In genomic region chr16:32877343-32878156, GRCm38 (mm10) we compare ENCODE assay signal across 8 mouse cellular contexts. TPM values are rescaled to one million over a fixed set of nuclear protein-coding genes. Genes with fewer than 3 reads are reported as not detected.
DNase-seq lines count a peak whose midpoint lies in the region; ATAC-seq and TF ChIP-seq lines count a peak whose summit lies in the region.

Fyttd1 (plus strand) TSS chr16:32877500.
Rubcn (minus strand) TSS chr16:32877766.

- peaks cover 23% of the 10 kb centered on the region for H3K4me1 ChIP-seq in erythroblast, embryonic 14.5 days (ENCODE audit: control insufficient read depth)
- peaks cover 26% of the 10 kb centered on the region for H3K4me1 ChIP-seq in heart, embryonic 12.5 days (replicated peaks)
- H3K4me1 ChIP-seq in kidney, postnatal 0 days (replicated peaks; ENCODE audit: insufficient read depth, low read length) = peaks cover 11% of the 10 kb centered on the region
- H3K4me1 ChIP-seq in liver, embryonic 12.5 days = peaks cover 24% of the 10 kb centered on the region
- peaks cover 8% of the 10 kb centered on the region; the same call in 1 of the 2 replicates for H3K4me1 ChIP-seq in stomach, embryonic 15.5 days

- DNase-seq in brain, embryonic 14.5 days (ENCODE audit: low read depth) = peak; percentile 98
- DNase-seq in kidney, postnatal 0 days (ENCODE audit: low spot score) = peak; percentile 97
- peak; percentile 93 to 95 for DNase-seq in natural killer cell, adult 2 months (ENCODE audit: low spot score in 2 of 2)

- peaks cover 34% of the 10 kb centered on the region for H3K79me3 ChIP-seq in C2C12 (ENCODE audit: low read depth)

- peak within 1 kb of the TSS; percentile 83 for H3K4me2 ChIP-seq in heart, embryonic 12.5 days
- H3K4me2 ChIP-seq in kidney, postnatal 0 days (ENCODE audit: low read length) = peak within 1 kb of the TSS; percentile 91
- peak within 1 kb of the TSS; percentile 98 for H3K4me2 ChIP-seq in liver, embryonic 12.5 days
- H3K4me2 ChIP-seq in stomach, embryonic 15.5 days = peak within 1 kb of the TSS; percentile 78

- peak; percentile 91 for TF ChIP-seq POLR2A in brain, embryonic 14.5 days (IDR thresholded peaks at IDR 0.05; ENCODE audit: borderline replicate concordance, extremely low read depth, insufficient read depth, insufficient read length, poor library complexity, severe bottlenecking)

- peak within 1 kb of the TSS; percentile 99 for H3K9ac ChIP-seq in heart, embryonic 12.5 days
- peak within 1 kb of the TSS; percentile 78 for H3K9ac ChIP-seq in kidney, postnatal 0 days (ENCODE audit: low read depth, low read length)
- peak within 1 kb of the TSS; percentile 92 for H3K9ac ChIP-seq in liver, embryonic 12.5 days
- H3K9ac ChIP-seq in stomach, embryonic 15.5 days = peak within 1 kb of the TSS; percentile 84

- peak within 1 kb of the TSS; percentile 71 for H3ac ChIP-seq in C2C12 (ENCODE audit: control insufficient read depth, insufficient read length, low read depth)

- H3K4me3 ChIP-seq in C2C12 (ENCODE audit: insufficient read depth, poor library complexity, severe bottlenecking) = peak within 1 kb of the TSS; percentile 71
- peak within 1 kb of the TSS; percentile 76 for H3K4me3 ChIP-seq in erythroblast, embryonic 14.5 days (replicated peaks)
- H3K4me3 ChIP-seq in heart, embryonic 12.5 days = peak within 1 kb of the TSS; percentile 100
- H3K4me3 ChIP-seq in kidney, postnatal 0 days (replicated peaks; ENCODE audit: low read depth, low read length) = peak within 1 kb of the TSS; percentile 73
- peak within 1 kb of the TSS; percentile 76 for H3K4me3 ChIP-seq in liver, embryonic 12.5 days
- H3K4me3 ChIP-seq in stomach, embryonic 15.5 days (replicated peaks) = peak within 1 kb of the TSS; percentile 83

- peak within 1 kb of the TSS; percentile 91 for H3K27ac ChIP-seq in heart, embryonic 12.5 days (ENCODE audit: poor library complexity, severe bottlenecking)
- peak within 1 kb of the TSS; percentile 92 for H3K27ac ChIP-seq in kidney, postnatal 0 days
- H3K27ac ChIP-seq in liver, embryonic 12.5 days = peak within 1 kb of the TSS; percentile 70
- H3K27ac ChIP-seq in stomach, embryonic 15.5 days = peak within 1 kb of the TSS; percentile 91

- no peaks in the 10 kb centered on the region for H3K9me3 ChIP-seq in erythroblast, embryonic 14.5 days (ENCODE audit: control insufficient read depth, low read length)
- H3K9me3 ChIP-seq in heart, embryonic 12.5 days (replicated peaks) = no peaks in the 10 kb centered on the region
- H3K9me3 ChIP-seq in kidney, postnatal 0 days (replicated peaks; ENCODE audit: low read length) = no peaks in the 10 kb centered on the region
- H3K9me3 ChIP-seq in liver, embryonic 12.5 days (replicated peaks) = no peaks in the 10 kb centered on the region
- no peaks in the 10 kb centered on the region for H3K9me3 ChIP-seq in stomach, embryonic 15.5 days

- H3K79me2 ChIP-seq in C2C12 (ENCODE audit: control insufficient read depth, insufficient read depth) = peaks cover 49% of the 10 kb centered on the region

- peak; percentile 82 for TF ChIP-seq CTCF in C2C12 (IDR thresholded peaks at IDR 0.05; ENCODE audit: control insufficient read depth, insufficient read depth, insufficient read length)
- peak; percentile 38; the same call in 1 of the 2 replicates for TF ChIP-seq CTCF in brain, embryonic 14.5 days (IDR thresholded peaks at IDR 0.05; ENCODE audit: borderline replicate concordance, extremely low read depth, insufficient read depth, insufficient read length)
- TF ChIP-seq CTCF in kidney, postnatal 0 days (IDR thresholded peaks at IDR 0.05; ENCODE audit: low read depth) = peak; percentile 54

- peak; percentile 97 for ATAC-seq in heart, embryonic 12.5 days (ENCODE audit: insufficient number of reproducible peaks, low FRiP score)
- peak; percentile 93 for ATAC-seq in kidney, postnatal 0 days (replicated peaks; ENCODE audit: low FRiP score, low read depth)
- peak; percentile 96 for ATAC-seq in liver, embryonic 12.5 days
- ATAC-seq in stomach, embryonic 15.5 days (ENCODE audit: insufficient read depth, low FRiP score, low read depth) = peak; percentile 97

- under 1% methylated on average over 81 of the region's 83 CpGs for WGBS in heart, embryonic 12.5 days
- under 1% methylated on average over 74 of the region's 83 CpGs for WGBS in kidney, postnatal 0 days
- under 1% methylated on average over 80 of the region's 83 CpGs for WGBS in liver, embryonic 12.5 days (ENCODE audit: insufficient replicate concordance)
- under 1% methylated on average over 80 of the region's 83 CpGs for WGBS in stomach, embryonic 15.5 days

- H3K36me3 ChIP-seq in C2C12 (ENCODE audit: control insufficient read depth, insufficient read depth) = no peaks in the 10 kb centered on the region
- H3K36me3 ChIP-seq in erythroblast, embryonic 14.5 days (ENCODE audit: control insufficient read depth) = no peaks in the 10 kb centered on the region
- H3K36me3 ChIP-seq in heart, embryonic 12.5 days = peaks cover 2% of the 10 kb centered on the region; the same call in 1 of the 2 replicates
- no peaks in the 10 kb centered on the region for H3K36me3 ChIP-seq in kidney, postnatal 0 days (ENCODE audit: insufficient read depth, low read length)
- no peaks in the 10 kb centered on the region for H3K36me3 ChIP-seq in liver, embryonic 12.5 days
- no peaks in the 10 kb centered on the region for H3K36me3 ChIP-seq in stomach, embryonic 15.5 days

- no peaks in the 10 kb centered on the region for H3K27me3 ChIP-seq in C2C12 (ENCODE audit: control insufficient read depth, insufficient read depth, insufficient read length)
- no peaks in the 10 kb centered on the region; the same call in 1 of the 2 replicates for H3K27me3 ChIP-seq in erythroblast, embryonic 14.5 days (ENCODE audit: control insufficient read depth)
- H3K27me3 ChIP-seq in heart, embryonic 12.5 days (replicated peaks) = no peaks in the 10 kb centered on the region
- no peaks in the 10 kb centered on the region for H3K27me3 ChIP-seq in kidney, postnatal 0 days (ENCODE audit: insufficient read depth, low read length)
- H3K27me3 ChIP-seq in liver, embryonic 12.5 days (replicated peaks) = peaks cover 5% of the 10 kb centered on the region; the same call in 1 of the 2 replicates
- no peaks in the 10 kb centered on the region for H3K27me3 ChIP-seq in stomach, embryonic 15.5 days (replicated peaks)

TF ChIP-seq in C2C12, 6 proteins besides CTCF, POLR2A, EP300 and RAD21:
- TF ChIP-seq MYOG (IDR thresholded peaks at IDR 0.05; ENCODE audit: control insufficient read depth, extremely low read depth, insufficient read length) (no peak), MYOD1 (IDR thresholded peaks at IDR 0.05; ENCODE audit: control insufficient read depth, insufficient read length, low read depth) (no peak), MAX (IDR thresholded peaks at IDR 0.05) (no peak), CEBPB (IDR thresholded peaks at IDR 0.05; ENCODE audit: low read depth) (no peak), FOSL1 (IDR thresholded peaks at IDR 0.05; ENCODE audit: insufficient read depth, low read length, poor library complexity, severe bottlenecking) (no peak), USF1 (IDR thresholded peaks at IDR 0.05; ENCODE audit: low read depth) (no peak)

RNA-seq across cellular contexts. Expression of gene Fyttd1, which starts in this region (rescaled TPM):
- 16.8 TPM for polyA plus RNA-seq in C2C12 (2012; fragmentation: generic; extraction: Trizol)
- 51.6 and 55.4 TPM in 2 replicates for polyA plus RNA-seq in brain, embryonic 14.5 days (2012; rRNA removed)
- polyA plus RNA-seq in erythroblast, embryonic 14.5 days (2012) = 0.23 and 1.6 TPM in 2 replicates
- polyA plus RNA-seq in heart, embryonic 12.5 days (2016; fragmentation: Nextera tagmentation; extraction: Ambion mirVana) = 165 and 170 TPM in 2 replicates
- 113 and 115 TPM in 2 replicates for polyA plus RNA-seq in kidney, postnatal 0 days (2015; fragmentation: Nextera tagmentation; extraction: Ambion mirVana)
- 45.7 and 50.7 TPM in 2 replicates for polyA plus RNA-seq in liver, embryonic 12.5 days (2016; fragmentation: Nextera tagmentation; extraction: Ambion mirVana)
- polyA plus RNA-seq in stomach, embryonic 15.5 days (2015; fragmentation: Nextera tagmentation; extraction: Ambion mirVana) = 77.5 and 85.7 TPM in 2 replicates

RNA-seq across cellular contexts. Expression of gene Rubcn, which starts in this region (rescaled TPM):
- 22.1 TPM for polyA plus RNA-seq in C2C12 (2012; fragmentation: generic; extraction: Trizol)
- 57.1 and 60.1 TPM in 2 replicates for polyA plus RNA-seq in brain, embryonic 14.5 days (2012; rRNA removed)
- 0.15 and 0.30 TPM in 2 replicates for polyA plus RNA-seq in erythroblast, embryonic 14.5 days (2012)
- 30.9 and 34.0 TPM in 2 replicates for polyA plus RNA-seq in heart, embryonic 12.5 days (2016; fragmentation: Nextera tagmentation; extraction: Ambion mirVana)
- 12.0 and 14.1 TPM in 2 replicates for polyA plus RNA-seq in kidney, postnatal 0 days (2015; fragmentation: Nextera tagmentation; extraction: Ambion mirVana)
- 7.3 and 7.7 TPM in 2 replicates for polyA plus RNA-seq in liver, embryonic 12.5 days (2016; fragmentation: Nextera tagmentation; extraction: Ambion mirVana)
- 16.5 and 17.1 TPM in 2 replicates for polyA plus RNA-seq in stomach, embryonic 15.5 days (2015; fragmentation: Nextera tagmentation; extraction: Ambion mirVana)

Comparison
In these comparisons a context has a peak if more than half of its experiments do, and no peak if none do; other contexts are left out.
1. Peak in every context shown above with its lines: DNase-seq, ATAC-seq, H3K4me3 ChIP-seq and H3K27ac ChIP-seq.